Mouse (Mus musculus): ENCODE results near the gene Nfs1. TPM values are rescaled to one million over a fixed set of nuclear protein-coding genes. Genes with fewer than 3 reads are reported as not detected.
"Not testable (repeated sequence)": the region's sequence is repeated elsewhere in the genome, so short reads cannot be mapped to it uniquely, and the experiment has no call there.

Nfs1 gene
- polyA plus RNA-seq, 1 experiment, result 55.9 TPM

- TF ChIP-seq POLR2A (IDR thresholded peaks at IDR 0.05; ENCODE audit: extremely low read depth, insufficient read depth, low read length), result no peak
- no peak overlapping the region for H3K4me3 ChIP-seq (ENCODE audit: insufficient read depth, low read length)
Measured at GRCm38 (mm10) chr2:156146272-156146989, 2.4 kb upstream of the Nfs1 start.

GRCm38 (mm10) chr2:156145486-156146130 is 1.6 kb upstream of the Nfs1 start:
- H3K27ac ChIP-seq (ENCODE audit: insufficient read depth, low read length), result no peak overlapping the region
- TF ChIP-seq POLR2A (IDR thresholded peaks at IDR 0.05; ENCODE audit: extremely low read depth, insufficient read depth, low read length) (no peak), CTCF (IDR thresholded peaks at IDR 0.05; ENCODE audit: extremely low read depth, insufficient read depth, low read length) (no peak)
- H3K4me3 ChIP-seq (ENCODE audit: insufficient read depth, low read length), result no peak overlapping the region
- H3K4me1 ChIP-seq (ENCODE audit: control insufficient read depth, insufficient read depth, low read length), result no peaks in the 10 kb centered on the region

More at GRCm38 (mm10) chr2:156146272-156146989, 2.4 kb upstream of the Nfs1 start:
- H3K4me1 ChIP-seq (ENCODE audit: control insufficient read depth, insufficient read depth, low read length), result no peaks in the 10 kb centered on the region
- no peak overlapping the region for H3K27ac ChIP-seq (ENCODE audit: insufficient read depth, low read length)

GRCm38 (mm10) chr2:156143367-156143766 is 619 bp downstream of the Nfs1 start:
- H3K4me3 ChIP-seq (ENCODE audit: insufficient read depth, low read length), result peak overlapping the region; percentile 75
- TF ChIP-seq POLR2A (IDR thresholded peaks at IDR 0.05; ENCODE audit: extremely low read depth, insufficient read depth, low read length), result no peak
- no peak for TF ChIP-seq CTCF (IDR thresholded peaks at IDR 0.05; ENCODE audit: extremely low read depth, insufficient read depth, low read length)
- H3K27ac ChIP-seq (ENCODE audit: insufficient read depth, low read length), result no peak overlapping the region
- no peaks in the 10 kb centered on the region for H3K4me1 ChIP-seq (ENCODE audit: control insufficient read depth, insufficient read depth, low read length)

- peak overlapping the region; percentile 75; the same call in 1 of the 2 replicates for H3K4me3 ChIP-seq (ENCODE audit: insufficient read depth, low read length)
- no peak for TF ChIP-seq POLR2A (IDR thresholded peaks at IDR 0.05; ENCODE audit: extremely low read depth, insufficient read depth, low read length)
- no peak for TF ChIP-seq CTCF (IDR thresholded peaks at IDR 0.05; ENCODE audit: extremely low read depth, insufficient read depth, low read length)
- H3K27ac ChIP-seq (ENCODE audit: insufficient read depth, low read length), result no peak overlapping the region
- H3K4me1 ChIP-seq (ENCODE audit: control insufficient read depth, insufficient read depth, low read length), result no peaks in the 10 kb centered on the region
Measured at GRCm38 (mm10) chr2:156142820-156143219, 1.2 kb downstream of the Nfs1 start.

GRCm38 (mm10) chr2:156135695-156136094 is 8.3 kb downstream of the Nfs1 start:
- H3K4me3 ChIP-seq (ENCODE audit: insufficient read depth, low read length), result no peak overlapping the region
- H3K4me1 ChIP-seq (ENCODE audit: control insufficient read depth, insufficient read depth, low read length), result no peaks in the 10 kb centered on the region
- H3K27ac ChIP-seq (ENCODE audit: insufficient read depth, low read length), result no peak overlapping the region
- TF ChIP-seq POLR2A (IDR thresholded peaks at IDR 0.05; ENCODE audit: extremely low read depth, insufficient read depth, low read length) (no peak), CTCF (IDR thresholded peaks at IDR 0.05; ENCODE audit: extremely low read depth, insufficient read depth, low read length) (peak; percentile 31)

- no peaks in the 10 kb centered on the region for H3K4me1 ChIP-seq (ENCODE audit: control insufficient read depth, insufficient read depth, low read length)
- H3K27ac ChIP-seq (ENCODE audit: insufficient read depth, low read length), result no peak overlapping the region
- TF ChIP-seq CTCF (IDR thresholded peaks at IDR 0.05; ENCODE audit: extremely low read depth, insufficient read depth, low read length), result no peak
- TF ChIP-seq POLR2A (IDR thresholded peaks at IDR 0.05; ENCODE audit: extremely low read depth, insufficient read depth, low read length), result no peak
- H3K4me3 ChIP-seq (ENCODE audit: insufficient read depth, low read length), result no peak overlapping the region
Measured at GRCm38 (mm10) chr2:156134161-156134560, 9.8 kb downstream of the Nfs1 start.

- Histone ChIP-seq H3K4me3 (ENCODE audit: insufficient read depth, low read length) (no peak within 1 kb of the TSS), H3K27ac (ENCODE audit: insufficient read depth, low read length) (no peak within 1 kb of the TSS)
- no peak for TF ChIP-seq POLR2A (IDR thresholded peaks at IDR 0.05; ENCODE audit: extremely low read depth, insufficient read depth, low read length)
- TF ChIP-seq CTCF (IDR thresholded peaks at IDR 0.05; ENCODE audit: extremely low read depth, insufficient read depth, low read length), result no peak
Measured at GRCm38 (mm10) chr2:156126992-156127391, 17.0 kb downstream of the Nfs1 start, which contains the start of gene Gm28036. Gm28036 (minus strand) TSS chr2:156127092.

GRCm38 (mm10) chr2:156123731-156124130 is 20.3 kb downstream of the Nfs1 start:
- H3K4me3 ChIP-seq (ENCODE audit: insufficient read depth, low read length), result no peak overlapping the region
- H3K27ac ChIP-seq (ENCODE audit: insufficient read depth, low read length), result no peak overlapping the region
- no peaks in the 10 kb centered on the region for H3K4me1 ChIP-seq (ENCODE audit: control insufficient read depth, insufficient read depth, low read length)
- TF ChIP-seq POLR2A (IDR thresholded peaks at IDR 0.05; ENCODE audit: extremely low read depth, insufficient read depth, low read length), result no peak
- TF ChIP-seq CTCF (IDR thresholded peaks at IDR 0.05; ENCODE audit: extremely low read depth, insufficient read depth, low read length), result no peak

More at GRCm38 (mm10) chr2:156126992-156127391, 17.0 kb downstream of the Nfs1 start, which contains the start of gene Gm28036:
- no peaks in the 10 kb centered on the region for H3K4me1 ChIP-seq (ENCODE audit: control insufficient read depth, insufficient read depth, low read length)

GRCm38 (mm10) chr2:156119566-156119965 is 24.4 kb downstream of the Nfs1 start:
- Histone ChIP-seq H3K27ac (ENCODE audit: insufficient read depth, low read length) (no peak overlapping the region), H3K4me3 (ENCODE audit: insufficient read depth, low read length) (no peak overlapping the region), H3K4me1 (ENCODE audit: control insufficient read depth, insufficient read depth, low read length) (no peaks in the 10 kb centered on the region)
- TF ChIP-seq CTCF (IDR thresholded peaks at IDR 0.05; ENCODE audit: extremely low read depth, insufficient read depth, low read length) (no peak), POLR2A (IDR thresholded peaks at IDR 0.05; ENCODE audit: extremely low read depth, insufficient read depth, low read length) (no peak)

- peak overlapping the region; percentile 89 for H3K4me3 ChIP-seq (ENCODE audit: insufficient read depth, low read length)
- H3K27ac ChIP-seq (ENCODE audit: insufficient read depth, low read length); H3K4me1 ChIP-seq (ENCODE audit: control insufficient read depth, insufficient read depth, low read length): not testable (repeated sequence)
Measured at GRCm38 (mm10) chr2:156112080-156112423, 31.9 kb downstream of the Nfs1 start.

Measured in cortical plate, adult 2 months (tissue).